Mouse (Mus musculus) kidney, adult 9 months (tissue): ENCODE results near the gene Zfp273.
"Not testable (repeated sequence)": the region's sequence is repeated elsewhere in the genome, so short reads cannot be mapped to it uniquely, and the experiment has no call there.

ENCODE experiments used
- DNase-seq: peaks from one replicate; pipeline ENCODE4 v3.0.0; 2022

Zfp273 gene

GRCm38 (mm10) chr13:67876049-67876698 is 62.6 kb downstream of the Zfp273 start:
- not testable (repeated sequence) for DNase-seq
